Mouse (Mus musculus): Measurements from ENCODE around the gene Nxn. TPM values are rescaled to one million over a fixed set of nuclear protein-coding genes. Genes with fewer than 3 reads are reported as not detected.
A peak's percentile ranks its signal among the peaks of the same experiment; 100 is the strongest.

Gene Nxn
- 23.7 and 26.0 TPM in 2 replicates for polyA plus RNA-seq (2015; fragmentation: Nextera tagmentation; extraction: Ambion mirVana)

DNA sequence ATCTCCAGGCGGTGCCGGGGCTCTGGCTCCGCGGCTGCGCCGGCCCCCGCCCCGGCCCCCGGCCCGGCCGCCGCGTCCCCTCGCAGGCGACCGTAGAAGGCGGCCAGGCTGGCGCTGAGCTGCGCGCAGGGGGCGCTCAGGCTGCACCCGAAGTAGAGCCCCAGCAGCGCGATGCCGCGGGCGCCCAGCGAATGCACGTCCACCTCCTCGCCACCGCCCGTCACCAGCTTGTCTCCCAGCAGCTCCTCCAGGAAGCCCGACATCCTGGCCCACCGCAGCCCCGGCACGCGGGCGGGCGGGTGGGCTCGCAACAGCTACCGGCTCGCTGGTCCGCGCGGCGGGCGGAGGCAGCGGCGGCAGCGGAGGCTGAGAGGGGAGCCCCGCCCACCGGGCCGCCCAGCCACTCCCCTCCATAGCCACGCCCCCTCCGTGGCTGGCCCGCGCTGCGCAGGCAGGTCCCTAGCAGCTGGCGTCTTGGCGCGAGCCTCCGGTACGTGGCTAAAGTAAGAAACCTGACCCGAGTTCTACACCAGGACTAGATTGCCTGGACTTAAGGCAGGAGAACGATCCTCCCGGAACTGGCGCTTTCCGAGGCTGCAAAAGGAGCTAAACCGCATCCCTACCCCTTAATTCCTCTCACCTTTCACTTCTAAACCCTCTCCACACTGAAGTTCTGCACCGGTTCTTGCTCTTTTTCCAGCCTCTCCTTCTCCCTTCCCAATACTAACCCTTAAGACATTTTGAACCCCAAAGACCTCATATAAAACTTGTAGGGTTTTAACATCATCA lies at the start of gene Nxn:
Nxn (minus strand) TSS at position 343 of the 789 bp plus-strand sequence.
- Histone ChIP-seq H3K9ac (ENCODE audit: low read depth, low read length) (peak within 1 kb of the TSS; percentile 80), H3K9me3 (replicated peaks; ENCODE audit: low read length) (no peaks in the 10 kb centered on the region), H3K4me1 (replicated peaks; ENCODE audit: insufficient read depth, low read length) (no peaks in the 10 kb centered on the region), H3K4me3 (replicated peaks; ENCODE audit: low read depth, low read length) (peak within 1 kb of the TSS; percentile 81), H3K27ac (peak within 1 kb of the TSS; percentile 84), H3K4me2 (ENCODE audit: low read length) (peak within 1 kb of the TSS; percentile 97), H3K36me3 (ENCODE audit: insufficient read depth, low read length) (no peaks in the 10 kb centered on the region), H3K27me3 (ENCODE audit: insufficient read depth, low read length) (no peaks in the 10 kb centered on the region)
- peak; percentile 94 for DNase-seq (ENCODE audit: low spot score)
- peak; percentile 87 for ATAC-seq (replicated peaks; ENCODE audit: low FRiP score, low read depth)
- WGBS, result under 1% methylated on average over 41 of the region's 70 CpGs
- TF ChIP-seq CTCF (IDR thresholded peaks at IDR 0.05; ENCODE audit: low read depth), result peak; percentile 10; the same call in 1 of the 2 replicates

- no peak overlapping the region for H3K9ac ChIP-seq (ENCODE audit: low read depth, low read length)
- ATAC-seq (replicated peaks; ENCODE audit: low FRiP score, low read depth) (0 out of 2 replicates have a peak, but pooled peaks have one; percentile 34), DNase-seq (ENCODE audit: low spot score) (peak; percentile 59)
- peaks cover 10% of the 10 kb centered on the region; the same call in 1 of the 2 replicates for H3K36me3 ChIP-seq (ENCODE audit: insufficient read depth, low read length)
- H3K4me2 ChIP-seq (ENCODE audit: low read length), result no peak overlapping the region
- no peak for TF ChIP-seq CTCF (IDR thresholded peaks at IDR 0.05; ENCODE audit: low read depth)
- no peak overlapping the region for H3K27ac ChIP-seq
- H3K27me3 ChIP-seq (ENCODE audit: insufficient read depth, low read length), result no peaks in the 10 kb centered on the region
- no peak overlapping the region for H3K4me3 ChIP-seq (replicated peaks; ENCODE audit: low read depth, low read length)
- H3K4me1 ChIP-seq (replicated peaks; ENCODE audit: insufficient read depth, low read length), result peaks cover 5% of the 10 kb centered on the region; the same call in 1 of the 2 replicates
- 3% methylated on average over 10 of the region's 10 CpGs for WGBS
- no peaks in the 10 kb centered on the region for H3K9me3 ChIP-seq (replicated peaks; ENCODE audit: low read length)
Measured at GRCm38 (mm10) chr11:76446251-76446650, 47.3 kb upstream of the Nxn start.

- no peaks in the 10 kb centered on the region for H3K9me3 ChIP-seq (replicated peaks; ENCODE audit: low read length)
- no peak for TF ChIP-seq CTCF (IDR thresholded peaks at IDR 0.05; ENCODE audit: low read depth)
- no peak overlapping the region for H3K27ac ChIP-seq
- DNase-seq (ENCODE audit: low spot score) (no peak), ATAC-seq (replicated peaks; ENCODE audit: low FRiP score, low read depth) (no peak)
- H3K9ac ChIP-seq (ENCODE audit: low read depth, low read length), result no peak overlapping the region
- no peak overlapping the region for H3K4me3 ChIP-seq (replicated peaks; ENCODE audit: low read depth, low read length)
- no peaks in the 10 kb centered on the region for H3K27me3 ChIP-seq (ENCODE audit: insufficient read depth, low read length)
- H3K36me3 ChIP-seq (ENCODE audit: insufficient read depth, low read length), result 0 out of 2 replicates have a peak, but pooled peaks cover 3% of the 10 kb centered on the region
- WGBS, result 59% methylated on average over 8 of the region's 8 CpGs
- peaks cover 5% of the 10 kb centered on the region; the same call in 1 of the 2 replicates for H3K4me1 ChIP-seq (replicated peaks; ENCODE audit: insufficient read depth, low read length)
- H3K4me2 ChIP-seq (ENCODE audit: low read length), result no peak overlapping the region
Measured at GRCm38 (mm10) chr11:76445459-76445858, 46.5 kb upstream of the Nxn start.

DNA sequence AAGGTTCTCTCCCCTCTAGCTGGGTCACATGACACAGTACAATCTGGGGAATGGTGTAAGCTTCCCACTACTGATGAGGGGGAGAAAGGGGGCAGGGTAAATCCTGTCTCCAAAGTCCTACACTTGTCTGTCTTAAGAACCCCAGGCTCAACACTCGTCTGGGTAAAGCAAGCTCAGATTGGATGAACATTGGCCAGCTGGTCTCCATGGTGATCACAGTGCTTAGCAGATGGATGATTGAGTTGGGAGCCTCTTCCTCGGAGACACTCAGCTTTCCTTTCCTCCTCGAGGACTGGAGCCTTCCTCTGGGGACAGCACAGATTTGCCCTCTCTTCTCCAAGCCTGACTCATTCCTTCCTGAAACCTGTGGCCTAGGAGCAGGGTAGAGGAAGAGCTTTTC lies 40.7 kb upstream of the Nxn start:
- H3K36me3 ChIP-seq (ENCODE audit: insufficient read depth, low read length), result peaks cover 5% of the 10 kb centered on the region; the same call in 1 of the 2 replicates
- 29% methylated on average over 3 of the region's 3 CpGs for WGBS
- no peaks in the 10 kb centered on the region for H3K9me3 ChIP-seq (replicated peaks; ENCODE audit: low read length)
- ATAC-seq (replicated peaks; ENCODE audit: low FRiP score, low read depth) (no peak), DNase-seq (ENCODE audit: low spot score) (no peak)
- no peak for TF ChIP-seq CTCF (IDR thresholded peaks at IDR 0.05; ENCODE audit: low read depth)
- H3K9ac ChIP-seq (ENCODE audit: low read depth, low read length), result no peak overlapping the region
- no peaks in the 10 kb centered on the region for H3K27me3 ChIP-seq (ENCODE audit: insufficient read depth, low read length)
- H3K4me2 ChIP-seq (ENCODE audit: low read length), result no peak overlapping the region
- H3K4me3 ChIP-seq (replicated peaks; ENCODE audit: low read depth, low read length), result no peak overlapping the region
- H3K4me1 ChIP-seq (replicated peaks; ENCODE audit: insufficient read depth, low read length), result peaks cover 6% of the 10 kb centered on the region
- no peak overlapping the region for H3K27ac ChIP-seq

DNA sequence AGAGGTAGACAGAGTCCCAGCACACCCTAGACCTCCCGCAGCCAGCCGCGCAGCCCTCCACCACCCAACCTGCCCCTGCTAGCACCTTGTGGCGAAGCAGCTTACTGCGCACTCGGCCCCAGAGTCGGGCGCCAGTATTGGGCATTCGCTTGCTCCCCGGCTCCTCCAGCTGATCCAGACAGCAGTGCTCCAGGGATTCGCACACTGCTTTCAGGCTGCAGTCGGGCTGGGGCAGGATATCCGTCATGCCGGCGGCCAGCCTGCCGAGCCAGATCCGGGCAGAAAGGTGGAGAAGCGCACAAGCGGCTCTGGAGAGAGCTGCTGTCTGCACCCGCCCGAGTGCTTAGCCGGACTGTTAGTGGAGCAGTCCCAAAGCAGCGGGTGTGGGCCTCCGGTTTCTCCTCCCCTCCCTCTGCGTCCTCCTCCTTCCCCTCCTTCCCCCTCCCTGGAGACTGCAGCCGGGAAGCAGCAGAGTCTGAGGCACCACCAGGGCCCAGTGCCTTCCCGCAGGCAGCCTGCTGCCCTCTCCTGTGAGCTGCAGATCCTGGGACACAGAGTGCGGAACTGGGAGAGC lies 38.0 kb upstream of the Nxn start:
- peaks cover 19% of the 10 kb centered on the region; the same call in 1 of the 2 replicates for H3K36me3 ChIP-seq (ENCODE audit: insufficient read depth, low read length)
- peak; percentile 84 for DNase-seq (ENCODE audit: low spot score)
- H3K9ac ChIP-seq (ENCODE audit: low read depth, low read length), result peak overlapping the region; percentile 57
- H3K4me1 ChIP-seq (replicated peaks; ENCODE audit: insufficient read depth, low read length), result peaks cover 6% of the 10 kb centered on the region
- peak overlapping the region; percentile 30 for H3K4me3 ChIP-seq (replicated peaks; ENCODE audit: low read depth, low read length)
- H3K27me3 ChIP-seq (ENCODE audit: insufficient read depth, low read length), result no peaks in the 10 kb centered on the region
- H3K9me3 ChIP-seq (replicated peaks; ENCODE audit: low read length), result no peaks in the 10 kb centered on the region
- peak; percentile 26; the same call in 1 of the 2 replicates for TF ChIP-seq CTCF (IDR thresholded peaks at IDR 0.05; ENCODE audit: low read depth)
- peak; percentile 74 for ATAC-seq (replicated peaks; ENCODE audit: low FRiP score, low read depth)
- whole genome bisulfite sequencing, result 15% methylated on average over 27 of the region's 28 CpGs
- H3K4me2 ChIP-seq (ENCODE audit: low read length), result peak overlapping the region; percentile 67
- H3K27ac ChIP-seq, result peak overlapping the region; percentile 69

DNA sequence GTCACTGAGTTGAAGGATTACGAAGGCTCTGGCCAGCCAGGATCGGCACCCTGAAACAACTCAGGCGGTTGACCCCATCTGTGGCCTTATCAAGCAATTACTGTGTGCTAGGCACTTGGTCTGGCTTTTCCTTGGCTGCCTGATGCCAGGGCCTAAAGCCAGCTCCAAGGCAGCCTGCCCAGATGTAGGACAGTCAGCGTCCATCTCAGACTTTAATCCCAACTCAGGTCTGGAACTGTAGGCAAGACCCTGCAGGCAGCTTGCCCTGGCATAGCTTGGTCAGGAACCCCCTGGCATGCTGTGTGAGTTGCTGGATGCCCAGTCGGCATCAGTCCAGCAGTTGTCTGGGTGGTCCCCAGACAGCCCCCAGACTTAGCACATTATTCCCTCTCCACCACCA lies 37.1 kb upstream of the Nxn start:
- WGBS, result 88% methylated on average over 5 of the region's 5 CpGs

More for the DNA sequence above, 37.1 kb upstream of the Nxn start:
- Histone ChIP-seq H3K9me3 (replicated peaks; ENCODE audit: low read length) (no peaks in the 10 kb centered on the region), H3K36me3 (ENCODE audit: insufficient read depth, low read length) (peaks cover 22% of the 10 kb centered on the region; the same call in 1 of the 2 replicates), H3K27me3 (ENCODE audit: insufficient read depth, low read length) (no peaks in the 10 kb centered on the region), H3K4me1 (replicated peaks; ENCODE audit: insufficient read depth, low read length) (peaks cover 6% of the 10 kb centered on the region), H3K27ac (no peak overlapping the region), H3K4me3 (replicated peaks; ENCODE audit: low read depth, low read length) (no peak overlapping the region), H3K9ac (ENCODE audit: low read depth, low read length) (no peak overlapping the region), H3K4me2 (ENCODE audit: low read length) (peak overlapping the region; percentile 67)
- no peak for TF ChIP-seq CTCF (IDR thresholded peaks at IDR 0.05; ENCODE audit: low read depth)
- ATAC-seq (replicated peaks; ENCODE audit: low FRiP score, low read depth) (no peak), DNase-seq (ENCODE audit: low spot score) (no peak)
